Mouse (Mus musculus) megakaryocyte, embryonic 14.5 days (primary cell): ENCODE data around the gene Rhbdd1.

Experiments used
- FLI1 ChIP-seq: IDR thresholded peaks from 2 replicates; pipeline ENCODE4 v1.6.1; 2012; ENCODE audit warnings: low read length, inconsistent platforms, mixed read lengths
- GATA1 ChIP-seq: IDR thresholded peaks from 3 replicates; pipeline ENCODE4 v1.6.1; 2012; ENCODE audit warnings: mixed read lengths, low read length, inconsistent platforms, borderline replicate concordance

DNA sequence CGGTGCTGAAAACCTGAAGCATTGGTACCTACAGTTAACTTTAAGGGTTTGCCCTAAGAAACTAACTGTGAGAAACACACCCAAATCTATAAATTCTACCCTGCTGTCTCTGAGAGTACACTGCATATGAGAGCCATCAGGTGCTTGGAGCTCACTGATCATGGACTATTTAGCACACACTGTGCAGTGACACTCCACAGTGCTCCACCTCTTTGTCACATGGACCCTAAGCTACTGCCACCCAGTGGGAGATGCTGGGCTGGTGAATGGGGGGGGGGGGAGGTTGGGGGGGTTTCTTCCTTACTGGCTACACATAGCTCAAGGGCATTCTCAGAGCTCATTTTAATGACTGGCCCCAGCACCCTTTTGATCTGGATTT is 43.4 kb downstream of the Rhbdd1 start:
- TF ChIP-seq GATA1: no peak
- TF ChIP-seq FLI1: no peak
